ENCODE assay signal across 21 mouse cellular contexts in the genomic region with DNA sequence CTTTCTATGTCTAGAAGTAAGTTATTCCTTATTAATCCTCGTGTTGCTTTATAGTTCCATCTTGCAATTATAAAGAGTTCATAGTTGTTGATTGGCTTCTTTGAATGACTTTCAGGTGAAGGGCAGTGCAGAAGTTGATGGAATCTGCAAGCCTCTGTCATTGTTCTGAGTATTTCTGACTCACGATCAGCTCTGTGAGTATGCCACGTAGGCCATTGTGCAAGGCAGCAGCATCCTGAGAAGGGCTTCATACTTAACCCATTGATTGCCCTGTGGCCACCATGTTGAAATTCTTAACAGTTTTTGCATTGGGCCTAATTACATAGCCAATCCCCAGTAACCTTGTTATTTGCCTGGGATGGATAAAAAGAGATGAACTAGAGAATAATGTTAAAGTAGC. TPM values are rescaled to one million over a fixed set of nuclear protein-coding genes. Genes with fewer than 3 reads are reported as not detected.
DNase-seq lines count a peak whose midpoint lies in the region; ATAC-seq and TF ChIP-seq lines count a peak whose summit lies in the region.
"Had no signal": no experiment of that assay in that cellular context is flagged by ENCODE, and none has a peak within 500 bp of the region (broad histone marks: within the 10 kb centered on the region; RNA-seq: fewer than 3 reads in every experiment).

No protein-coding gene starts in this region.

- H3K4me2 ChIP-seq in intestine, postnatal 0 days (replicated peaks; ENCODE audit: low read depth) = no peak overlapping the region
- H3K4me2 ChIP-seq in intestine, embryonic 15.5 days (replicated peaks) = no peak overlapping the region
- H3K4me2 ChIP-seq in liver, postnatal 0 days (ENCODE audit: low read depth, low read length) = no peak overlapping the region
- H3K4me2 ChIP-seq: embryonic facial prominence, embryonic 13.5 days; embryonic facial prominence, embryonic 15.5 days; forebrain, embryonic 12.5 days had no signal

- ATAC-seq in intestine, postnatal 0 days = no peak
- no peak for ATAC-seq in intestine, embryonic 15.5 days
- ATAC-seq in liver, postnatal 0 days = no peak
- ATAC-seq: forebrain, embryonic 14.5 days; forebrain, embryonic 16.5 days had no signal

- 59% methylated on average over 3 of the region's 3 CpGs for WGBS in intestine, postnatal 0 days
- WGBS in intestine, embryonic 15.5 days = 58% methylated on average over 3 of the region's 3 CpGs
- WGBS in liver, postnatal 0 days (ENCODE audit: insufficient replicate concordance) = 48% methylated on average over 3 of the region's 3 CpGs

- H3K9me3 ChIP-seq in intestine, postnatal 0 days (ENCODE audit: control insufficient read depth) = no peaks in the 10 kb centered on the region
- H3K9me3 ChIP-seq in intestine, embryonic 15.5 days = no peaks in the 10 kb centered on the region
- no peaks in the 10 kb centered on the region for H3K9me3 ChIP-seq in liver, postnatal 0 days (ENCODE audit: low read length)
- H3K9me3 ChIP-seq: embryonic facial prominence, embryonic 15.5 days; forebrain, embryonic 10.5 days; forebrain, embryonic 12.5 days had no signal

- H3K27ac ChIP-seq in intestine, postnatal 0 days (ENCODE audit: low read depth, low read length) = peak overlapping the region; percentile 24; the same call in 1 of the 2 replicates
- no peak overlapping the region for H3K27ac ChIP-seq in intestine, embryonic 15.5 days
- peak overlapping the region; percentile 44; the same call in 1 of the 2 replicates for H3K27ac ChIP-seq in liver, postnatal 0 days (ENCODE audit: low read depth)
- H3K27ac ChIP-seq: embryonic facial prominence, embryonic 13.5 days; embryonic facial prominence, embryonic 15.5 days; forebrain, embryonic 10.5 days; forebrain, embryonic 12.5 days had no signal

- H3K36me3 ChIP-seq in intestine, postnatal 0 days (ENCODE audit: control insufficient read depth, insufficient read depth) = no peaks in the 10 kb centered on the region
- no peaks in the 10 kb centered on the region for H3K36me3 ChIP-seq in intestine, embryonic 15.5 days
- H3K36me3 ChIP-seq in liver, postnatal 0 days (replicated peaks; ENCODE audit: insufficient read depth, low read length) = no peaks in the 10 kb centered on the region
- H3K36me3 ChIP-seq: embryonic facial prominence, embryonic 13.5 days; embryonic facial prominence, embryonic 15.5 days; forebrain, embryonic 10.5 days; forebrain, embryonic 12.5 days had no signal

- TF ChIP-seq CTCF in intestine, postnatal 0 days (IDR thresholded peaks at IDR 0.05; ENCODE audit: low read depth) = no peak
- no peak for TF ChIP-seq CTCF in liver, postnatal 0 days (IDR thresholded peaks at IDR 0.05; ENCODE audit: low read depth)

- DNase-seq in adrenal gland, adult 8-10 months = peak; percentile 37
- DNase-seq in adrenal gland, postnatal 4 days (ENCODE audit: low spot score in 2 of 2) = no peak
- DNase-seq in liver, postnatal 0 days = no peak
- no peak for DNase-seq in liver
- DNase-seq: cerebellum, adult 11 months; cerebellum, adult 18-20 months; cerebellum, adult 8-10 months; cerebellum, adult 9-11 months; cerebellum, postnatal 14 days; cerebellum, postnatal 36 days; embryo, embryonic 11 days had no signal

- no peaks in the 10 kb centered on the region for H3K27me3 ChIP-seq in intestine, postnatal 0 days (replicated peaks; ENCODE audit: control insufficient read depth, insufficient read depth, low read length)
- H3K27me3 ChIP-seq in intestine, embryonic 15.5 days (replicated peaks) = no peaks in the 10 kb centered on the region
- no peaks in the 10 kb centered on the region for H3K27me3 ChIP-seq in liver, postnatal 0 days (ENCODE audit: insufficient read depth, low read length)
- H3K27me3 ChIP-seq: embryonic facial prominence, embryonic 13.5 days; embryonic facial prominence, embryonic 15.5 days; forebrain, embryonic 12.5 days had no signal

- no peak for TF ChIP-seq EP300 in liver, postnatal 0 days (IDR thresholded peaks at IDR 0.05; ENCODE audit: low read depth)

- peaks cover 4% of the 10 kb centered on the region; the same call in 1 of the 2 replicates for H3K4me1 ChIP-seq in intestine, postnatal 0 days (replicated peaks; ENCODE audit: control insufficient read depth, insufficient read depth, low read length)
- no peaks in the 10 kb centered on the region for H3K4me1 ChIP-seq in intestine, embryonic 15.5 days (replicated peaks)
- H3K4me1 ChIP-seq in liver, postnatal 0 days (ENCODE audit: insufficient read depth) = peaks cover 9% of the 10 kb centered on the region
- H3K4me1 ChIP-seq: embryonic facial prominence, embryonic 13.5 days; embryonic facial prominence, embryonic 15.5 days; forebrain, embryonic 12.5 days had no signal

- no peak overlapping the region for H3K9ac ChIP-seq in intestine, postnatal 0 days (ENCODE audit: low read depth, low read length)
- no peak overlapping the region for H3K9ac ChIP-seq in intestine, embryonic 15.5 days
- no peak overlapping the region for H3K9ac ChIP-seq in liver, postnatal 0 days (replicated peaks)
- H3K9ac ChIP-seq: embryonic facial prominence, embryonic 13.5 days; embryonic facial prominence, embryonic 15.5 days; forebrain, embryonic 12.5 days had no signal

- no peak overlapping the region for H3K4me3 ChIP-seq in intestine, postnatal 0 days (ENCODE audit: low read depth, low read length)
- H3K4me3 ChIP-seq in intestine, embryonic 15.5 days (replicated peaks) = no peak overlapping the region
- H3K4me3 ChIP-seq in liver, postnatal 0 days (ENCODE audit: low read depth, low read length) = no peak overlapping the region
- H3K4me3 ChIP-seq: embryonic facial prominence, embryonic 13.5 days; embryonic facial prominence, embryonic 15.5 days; erythroblast, embryonic 14.5 days; forebrain, embryonic 10.5 days; forebrain, embryonic 12.5 days had no signal

RNA-seq across cellular contexts. Expression of a gene that starts 15.5 kb away (rescaled TPM):
- 100 to 1,000 TPM in 2 of 4 experiments, 10 to 100 TPM in 2; 59.9 to 655 (median 176) TPM for total RNA-seq in adrenal gland, adult 8-10 months (2022)
- 10 to 100 TPM; 66.4 to 73.2 TPM for total RNA-seq in adrenal gland, postnatal 4 days (2021)
- 484 and 527 TPM in 2 replicates for polyA plus RNA-seq in intestine, postnatal 0 days (2015; fragmentation: Nextera tagmentation; extraction: Ambion mirVana)
- 109 and 117 TPM in 2 replicates for polyA plus RNA-seq in intestine, embryonic 15.5 days (2015; fragmentation: Nextera tagmentation; extraction: Ambion mirVana)
- polyA plus RNA-seq in liver, postnatal 0 days (2015; fragmentation: Nextera tagmentation; extraction: Ambion mirVana) = 59.9 and 61.9 TPM in 2 replicates

RNA-seq across cellular contexts. Expression of a gene that starts 36.7 kb away (rescaled TPM):
- 1 to 10 TPM; 2.0 to 2.6 (median 2.5) TPM for total RNA-seq in adrenal gland, adult 8-10 months (2022)
- 10 to 100 TPM in 1 of 2 experiments, 1 to 10 TPM in 1; 4.9 to 19.0 TPM for total RNA-seq in adrenal gland, postnatal 4 days (2021)
- 1.1 and 1.4 TPM in 2 replicates for polyA plus RNA-seq in intestine, postnatal 0 days (2015; fragmentation: Nextera tagmentation; extraction: Ambion mirVana)
- polyA plus RNA-seq in intestine, embryonic 15.5 days (2015; fragmentation: Nextera tagmentation; extraction: Ambion mirVana) = 4.3 and 5.1 TPM in 2 replicates
- 5.8 and 7.1 TPM in 2 replicates for polyA plus RNA-seq in liver, postnatal 0 days (2015; fragmentation: Nextera tagmentation; extraction: Ambion mirVana)
- total RNA-seq: MEL had no signal
